Mouse (Mus musculus): ENCODE results near the gene Rgl2. TPM values are rescaled to one million over a fixed set of nuclear protein-coding genes. Genes with fewer than 3 reads are reported as not detected.

Gene Rgl2
- polyA plus RNA-seq, 1 experiment = 90.4 TPM

DNA sequence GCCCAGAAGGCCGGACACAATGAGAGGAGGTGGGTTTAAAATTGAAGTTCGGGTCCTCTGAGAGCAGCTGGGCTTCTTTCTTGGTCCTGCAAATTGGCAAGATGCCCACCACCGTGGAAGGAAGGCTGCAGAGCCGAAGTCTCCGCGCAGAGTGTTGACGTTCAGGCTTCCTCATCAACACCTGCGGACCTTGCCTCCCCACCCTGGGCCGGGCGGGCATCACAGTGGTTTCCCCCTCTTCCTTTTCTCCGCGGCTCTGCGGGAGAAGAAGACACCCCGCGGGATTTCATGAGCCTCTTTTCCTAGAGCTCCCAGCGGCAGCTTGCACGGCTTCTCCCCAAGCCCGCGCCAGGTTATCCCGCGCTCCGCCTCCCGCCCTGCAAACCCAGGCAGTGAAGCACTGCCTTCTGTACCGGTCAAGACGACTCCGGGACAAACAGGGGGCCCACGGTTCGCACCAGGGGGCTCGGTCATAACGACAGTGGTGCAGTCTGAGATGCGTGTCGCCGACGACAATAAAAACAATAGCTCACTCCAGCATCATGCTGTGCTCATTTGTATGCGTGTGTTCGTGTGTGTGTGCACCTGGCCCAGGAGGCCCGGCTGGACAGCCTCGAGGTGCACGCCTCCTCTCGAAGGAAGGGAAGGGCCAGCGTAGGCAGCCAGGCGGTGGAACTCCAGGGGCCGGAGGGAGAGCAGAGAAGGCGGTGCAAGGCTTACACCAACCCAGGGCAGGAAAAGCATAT lies 20.8 kb upstream of the Rgl2 start:
- no peaks in the 10 kb centered on the region for H3K9me3 ChIP-seq
- H3K36me3 ChIP-seq (replicated peaks; ENCODE audit: low read length) = peaks cover 30% of the 10 kb centered on the region
- TF ChIP-seq FLI1 (IDR thresholded peaks at IDR 0.05; ENCODE audit: low read length) (no peak), GATA1 (IDR thresholded peaks at IDR 0.05; ENCODE audit: borderline replicate concordance, low read length) (no peak)
- peaks cover 60% of the 10 kb centered on the region for H3K4me1 ChIP-seq
- no peaks in the 10 kb centered on the region for H3K27me3 ChIP-seq (replicated peaks)
- peak overlapping the region; percentile 92 for H3K4me3 ChIP-seq (replicated peaks)

- H3K4me1 ChIP-seq = peaks cover 63% of the 10 kb centered on the region
- H3K9me3 ChIP-seq = no peaks in the 10 kb centered on the region
- H3K27me3 ChIP-seq (replicated peaks) = no peaks in the 10 kb centered on the region
- H3K4me3 ChIP-seq (replicated peaks) = peak within 1 kb of the TSS; percentile 92
- H3K36me3 ChIP-seq (replicated peaks; ENCODE audit: low read length) = peaks cover 37% of the 10 kb centered on the region
- TF ChIP-seq FLI1 (IDR thresholded peaks at IDR 0.05; ENCODE audit: low read length) (peak; percentile 93; the same call in 1 of the 2 replicates), GATA1 (IDR thresholded peaks at IDR 0.05; ENCODE audit: borderline replicate concordance, low read length) (no peak)
Observed at GRCm38 (mm10) chr17:33909077-33909868, 20.1 kb upstream of the Rgl2 start, which contains the start of gene Daxx. TSS of gene Daxx (plus strand) at chr17:33909414.

DNA sequence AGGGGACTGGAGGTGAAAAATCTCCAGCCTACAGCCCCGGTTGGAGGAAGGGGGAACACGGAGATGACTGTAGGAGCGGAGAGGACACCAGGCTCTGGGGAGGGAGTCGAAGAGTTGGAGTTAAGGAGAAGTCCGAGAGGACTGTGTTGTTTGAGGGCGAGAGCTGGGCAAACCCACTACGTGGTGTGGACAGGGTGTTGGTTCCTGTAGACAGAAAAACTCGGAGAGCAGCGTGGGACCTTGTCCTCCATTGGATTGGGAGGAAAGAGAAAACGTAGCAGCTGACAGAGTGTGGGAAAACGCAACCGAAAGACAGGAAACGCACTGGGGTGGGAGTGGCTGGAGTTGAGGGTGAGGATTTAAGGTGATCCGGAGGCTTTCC lies 19.5 kb upstream of the Rgl2 start:
- H3K9me3 ChIP-seq = no peaks in the 10 kb centered on the region
- H3K27me3 ChIP-seq (replicated peaks) = no peaks in the 10 kb centered on the region
- H3K4me1 ChIP-seq = peaks cover 68% of the 10 kb centered on the region
- H3K36me3 ChIP-seq (replicated peaks; ENCODE audit: low read length) = peaks cover 43% of the 10 kb centered on the region
- H3K4me3 ChIP-seq (replicated peaks) = peak overlapping the region; percentile 92
- TF ChIP-seq FLI1 (IDR thresholded peaks at IDR 0.05; ENCODE audit: low read length) (no peak), GATA1 (IDR thresholded peaks at IDR 0.05; ENCODE audit: borderline replicate concordance, low read length) (no peak)

- Histone ChIP-seq H3K4me1 (peaks cover 75% of the 10 kb centered on the region), H3K4me3 (replicated peaks) (peak overlapping the region; percentile 92), H3K36me3 (replicated peaks; ENCODE audit: low read length) (peaks cover 47% of the 10 kb centered on the region), H3K9me3 (no peaks in the 10 kb centered on the region), H3K27me3 (replicated peaks) (no peaks in the 10 kb centered on the region)
- TF ChIP-seq GATA1 (IDR thresholded peaks at IDR 0.05; ENCODE audit: borderline replicate concordance, low read length) = no peak
- TF ChIP-seq FLI1 (IDR thresholded peaks at IDR 0.05; ENCODE audit: low read length) = no peak
Observed at GRCm38 (mm10) chr17:33910346-33911051, 18.8 kb upstream of the Rgl2 start.

- peaks cover 47% of the 10 kb centered on the region for H3K36me3 ChIP-seq (replicated peaks; ENCODE audit: low read length)
- H3K4me1 ChIP-seq = peaks cover 76% of the 10 kb centered on the region
- no peaks in the 10 kb centered on the region for H3K9me3 ChIP-seq
- H3K4me3 ChIP-seq (replicated peaks) = peak overlapping the region; percentile 10
- TF ChIP-seq GATA1 (IDR thresholded peaks at IDR 0.05; ENCODE audit: borderline replicate concordance, low read length) = no peak
- TF ChIP-seq FLI1 (IDR thresholded peaks at IDR 0.05; ENCODE audit: low read length) = no peak
- H3K27me3 ChIP-seq (replicated peaks) = no peaks in the 10 kb centered on the region
Observed at GRCm38 (mm10) chr17:33911052-33911812, 18.1 kb upstream of the Rgl2 start.

DNA sequence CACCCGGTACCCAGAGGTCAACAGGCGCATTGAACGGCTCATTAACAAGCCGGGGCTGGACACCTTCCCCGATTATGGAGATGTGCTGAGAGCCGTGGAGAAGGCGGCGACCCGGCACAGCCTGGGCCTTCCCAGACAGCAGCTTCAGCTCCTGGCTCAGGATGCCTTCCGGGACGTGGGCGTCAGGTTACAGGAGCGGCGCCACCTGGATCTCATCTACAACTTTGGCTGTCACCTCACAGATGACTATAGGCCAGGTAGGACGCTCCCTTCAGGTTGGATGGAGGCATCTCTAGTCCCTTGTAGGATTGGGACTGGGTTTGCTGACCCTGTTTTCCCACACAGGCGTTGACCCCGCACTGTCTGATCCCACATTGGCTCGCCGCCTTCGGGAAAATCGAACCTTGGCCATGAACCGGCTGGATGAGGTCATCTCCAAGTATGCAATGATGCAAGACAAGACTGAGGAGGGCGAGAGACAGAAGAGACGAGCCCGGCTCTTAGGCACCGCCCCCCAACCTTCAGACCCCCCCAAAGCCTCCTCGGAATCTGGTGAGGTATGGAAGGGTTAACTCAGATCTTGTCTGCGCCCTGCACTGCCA lies 17.4 kb upstream of the Rgl2 start:
- peak overlapping the region; percentile 10 for H3K4me3 ChIP-seq (replicated peaks)
- H3K27me3 ChIP-seq (replicated peaks) = no peaks in the 10 kb centered on the region
- peaks cover 78% of the 10 kb centered on the region for H3K4me1 ChIP-seq
- H3K36me3 ChIP-seq (replicated peaks; ENCODE audit: low read length) = peaks cover 50% of the 10 kb centered on the region
- TF ChIP-seq GATA1 (IDR thresholded peaks at IDR 0.05; ENCODE audit: borderline replicate concordance, low read length) (no peak), FLI1 (IDR thresholded peaks at IDR 0.05; ENCODE audit: low read length) (no peak)
- H3K9me3 ChIP-seq = no peaks in the 10 kb centered on the region

DNA sequence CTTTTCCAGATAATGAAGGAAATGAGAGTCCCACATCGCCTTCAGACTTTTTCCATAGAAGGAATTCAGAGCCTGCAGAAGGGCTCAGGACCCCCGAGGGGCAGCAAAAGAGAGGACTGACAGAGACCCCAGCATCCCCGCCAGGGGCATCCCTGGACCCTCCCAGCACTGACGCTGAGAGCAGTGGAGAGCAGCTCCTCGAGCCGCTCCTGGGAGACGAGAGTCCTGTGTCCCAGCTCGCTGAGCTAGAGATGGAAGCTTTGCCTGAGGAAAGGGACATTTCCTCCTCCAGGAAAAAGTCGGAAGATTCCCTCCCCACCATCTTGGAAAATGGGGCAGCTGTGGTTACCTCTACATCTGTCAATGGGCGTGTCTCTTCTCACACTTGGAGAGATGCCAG lies 16.1 kb upstream of the Rgl2 start:
- peaks cover 84% of the 10 kb centered on the region for H3K4me1 ChIP-seq
- TF ChIP-seq GATA1 (IDR thresholded peaks at IDR 0.05; ENCODE audit: borderline replicate concordance, low read length) = no peak
- TF ChIP-seq FLI1 (IDR thresholded peaks at IDR 0.05; ENCODE audit: low read length) = no peak
- H3K9me3 ChIP-seq = 0 out of 2 replicates have a peak, but pooled peaks cover 5% of the 10 kb centered on the region
- no peak overlapping the region for H3K4me3 ChIP-seq (replicated peaks)
- H3K36me3 ChIP-seq (replicated peaks; ENCODE audit: low read length) = peaks cover 63% of the 10 kb centered on the region
- no peaks in the 10 kb centered on the region for H3K27me3 ChIP-seq (replicated peaks)

DNA sequence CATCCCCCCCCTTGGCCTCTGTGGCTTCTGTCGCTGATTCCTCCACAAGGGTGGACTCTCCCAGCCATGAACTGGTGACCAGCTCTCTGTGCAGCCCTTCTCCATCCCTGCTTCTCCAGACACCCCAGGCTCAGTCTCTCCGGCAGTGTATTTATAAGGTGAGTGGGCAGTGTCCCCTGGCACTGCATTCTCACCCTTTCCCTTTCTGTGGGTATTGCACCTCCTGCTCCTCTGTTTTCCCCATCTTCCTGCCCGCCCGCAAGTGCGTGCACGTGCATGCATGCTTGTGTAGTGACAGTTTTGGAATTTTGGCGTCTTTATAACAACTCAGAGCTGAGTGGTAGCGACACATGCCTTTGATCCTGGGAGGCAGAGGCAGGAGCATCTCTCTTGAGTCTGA lies 15.4 kb upstream of the Rgl2 start:
- no peaks in the 10 kb centered on the region for H3K27me3 ChIP-seq (replicated peaks)
- peaks cover 84% of the 10 kb centered on the region for H3K4me1 ChIP-seq
- H3K4me3 ChIP-seq (replicated peaks) = peak overlapping the region; percentile 18
- 0 out of 2 replicates have a peak, but pooled peaks cover 5% of the 10 kb centered on the region for H3K9me3 ChIP-seq
- TF ChIP-seq GATA1 (IDR thresholded peaks at IDR 0.05; ENCODE audit: borderline replicate concordance, low read length) = no peak
- TF ChIP-seq FLI1 (IDR thresholded peaks at IDR 0.05; ENCODE audit: low read length) = no peak
- peaks cover 69% of the 10 kb centered on the region for H3K36me3 ChIP-seq (replicated peaks; ENCODE audit: low read length)
